Mouse (Mus musculus): Measurements from ENCODE around the gene Olfr806. TPM values are rescaled to one million over a fixed set of nuclear protein-coding genes. Genes with fewer than 3 reads are reported as not detected.

The Olfr806 gene
- total and polyA plus RNA-seq, 3 experiments = not detected

DNA sequence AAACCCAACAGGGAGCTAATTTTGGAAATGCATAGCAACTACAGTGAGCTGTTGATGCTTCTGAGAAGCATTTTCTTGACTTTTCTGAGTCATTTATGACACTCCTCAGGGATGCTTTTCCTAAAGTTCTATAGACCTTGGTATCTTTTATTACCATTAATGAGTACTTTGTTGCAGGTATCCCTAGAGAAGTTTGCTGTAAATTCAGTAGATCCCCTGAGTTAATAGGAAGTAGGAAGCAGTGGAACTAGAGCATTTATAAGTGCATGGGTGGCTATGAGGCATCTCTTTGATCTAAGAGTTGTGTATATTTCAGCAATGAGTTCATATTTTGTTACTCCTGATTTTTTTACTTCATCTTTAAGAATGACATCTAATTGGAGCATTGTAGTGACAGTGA is 38.8 kb downstream of the Olfr806 start, which contains the start of gene Olfr804:
Gene Olfr804 (plus strand): TSS at position 301 of the 400 bp plus-strand sequence.
- Histone ChIP-seq H3K79me2 (replicated peaks; ENCODE audit: control insufficient read depth, insufficient read depth, low read length) (no peaks in the 10 kb centered on the region), H3K27ac (no peak within 1 kb of the TSS), H3K36me3 (ENCODE audit: control insufficient read depth, insufficient read depth, low read length) (no peaks in the 10 kb centered on the region), H3K27me3 (ENCODE audit: control insufficient read depth, insufficient read depth, low read length) (no peaks in the 10 kb centered on the region), H3K4me3 (no peak within 1 kb of the TSS), H3K4me1 (ENCODE audit: control insufficient read depth, insufficient read depth, low read length) (no peaks in the 10 kb centered on the region), H3K9ac (ENCODE audit: low read depth, low read length) (no peak within 1 kb of the TSS)
- no peak for DNase-seq
- intact Hi-C loops (cut with DNase I) = no loop called here
- TF ChIP-seq POLR2A (IDR thresholded peaks at IDR 0.05; ENCODE audit: insufficient read depth, low read depth, low read length) = no peak
- TF ChIP-seq CTCF (IDR thresholded peaks at IDR 0.05) = no peak
- TF ChIP-seq EP300 (IDR thresholded peaks at IDR 0.05; ENCODE audit: insufficient read depth, low read depth, low read length) = no peak

DNA sequence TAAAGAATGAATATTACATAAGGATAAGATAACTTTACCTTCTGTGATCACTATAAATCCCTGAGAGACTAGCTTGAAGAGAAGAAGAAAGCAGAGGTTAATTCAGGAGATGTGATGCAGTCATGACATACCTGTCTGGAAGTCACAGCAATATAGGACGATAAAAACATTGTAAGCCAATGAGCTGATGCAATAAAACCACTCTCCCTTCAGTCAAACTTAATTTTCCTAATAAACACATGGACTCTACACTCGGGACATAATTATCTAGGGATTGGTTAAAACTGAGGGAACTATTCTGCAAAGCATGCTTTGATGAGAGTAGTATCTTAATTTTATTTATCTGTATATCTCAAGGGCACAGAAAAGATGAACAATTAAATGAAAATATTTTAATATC is 47.5 kb downstream of the Olfr806 start, which contains the start of gene Olfr803:
Gene Olfr803 (minus strand): TSS at position 101 of the 400 bp plus-strand sequence.
- WGBS = 64% methylated on average over 2 of the region's 2 CpGs

DNA sequence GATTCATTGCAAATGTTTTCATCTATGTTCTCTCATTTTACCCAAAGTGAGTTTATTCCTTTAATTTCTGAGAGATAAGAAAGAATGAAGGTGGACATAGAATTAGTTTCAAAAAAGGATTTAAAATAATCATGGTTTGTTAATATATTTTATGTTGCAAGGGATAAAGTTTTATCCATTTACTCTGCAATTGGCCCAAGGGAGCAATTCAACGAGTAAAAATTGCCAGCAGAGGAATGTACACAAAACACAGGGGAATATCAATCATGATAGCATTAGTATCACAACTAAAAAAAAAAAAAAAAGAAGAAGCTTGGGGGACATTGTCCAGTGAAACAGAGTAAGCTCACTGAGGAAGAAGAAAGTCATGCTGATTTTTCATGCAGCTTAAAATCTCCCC is 53.7 kb downstream of the Olfr806 start, which contains the start of gene Olfr802:
Gene Olfr802 (minus strand): TSS at position 101 of the 400 bp plus-strand sequence.
- Histone ChIP-seq H3K9ac (ENCODE audit: low read depth, low read length) (no peak within 1 kb of the TSS), H3K27ac (no peak within 1 kb of the TSS), H3K36me3 (ENCODE audit: control insufficient read depth, insufficient read depth, low read length) (no peaks in the 10 kb centered on the region), H3K79me2 (replicated peaks; ENCODE audit: control insufficient read depth, insufficient read depth, low read length) (no peaks in the 10 kb centered on the region), H3K4me1 (ENCODE audit: control insufficient read depth, insufficient read depth, low read length) (no peaks in the 10 kb centered on the region), H3K4me3 (no peak within 1 kb of the TSS), H3K27me3 (ENCODE audit: control insufficient read depth, insufficient read depth, low read length) (no peaks in the 10 kb centered on the region)
- WGBS = 39% methylated on average over 1 of the region's 1 CpGs
- intact Hi-C loops (cut with DNase I) = no loop called here
- no peak for DNase-seq
- TF ChIP-seq CTCF (IDR thresholded peaks at IDR 0.05) = no peak
- no peak for TF ChIP-seq EP300 (IDR thresholded peaks at IDR 0.05; ENCODE audit: insufficient read depth, low read depth, low read length)
- TF ChIP-seq POLR2A (IDR thresholded peaks at IDR 0.05; ENCODE audit: insufficient read depth, low read depth, low read length) = no peak

More for the DNA sequence above, 47.5 kb downstream of the Olfr806 start, which contains the start of gene Olfr803:
- Histone ChIP-seq H3K27me3 (ENCODE audit: control insufficient read depth, insufficient read depth, low read length) (no peaks in the 10 kb centered on the region), H3K36me3 (ENCODE audit: control insufficient read depth, insufficient read depth, low read length) (no peaks in the 10 kb centered on the region), H3K9ac (ENCODE audit: low read depth, low read length) (no peak within 1 kb of the TSS), H3K4me1 (ENCODE audit: control insufficient read depth, insufficient read depth, low read length) (no peaks in the 10 kb centered on the region), H3K4me3 (no peak within 1 kb of the TSS), H3K27ac (no peak within 1 kb of the TSS), H3K79me2 (replicated peaks; ENCODE audit: control insufficient read depth, insufficient read depth, low read length) (no peaks in the 10 kb centered on the region)
- intact Hi-C loops (cut with DNase I) = no loop called here
- no peak for DNase-seq
- no peak for TF ChIP-seq CTCF (IDR thresholded peaks at IDR 0.05)
- TF ChIP-seq EP300 (IDR thresholded peaks at IDR 0.05; ENCODE audit: insufficient read depth, low read depth, low read length) = no peak
- TF ChIP-seq POLR2A (IDR thresholded peaks at IDR 0.05; ENCODE audit: insufficient read depth, low read depth, low read length) = no peak

Small RNAs within 50 kb of the gene (microRNA-seq; reads per million reads assigned to microRNA genes)
- 0 reads per million in 2 experiments for gene Gm24485

Other genes with a start within 250 kb of the Olfr806 start
- gene Olfr790, start 243.4 kb downstream of the Olfr806 start, total RNA-seq (2021) = not detected
- gene Olfr790, start 243.4 kb downstream of the Olfr806 start, polyA plus RNA-seq (2012; rRNA removed) = not detected in 2 replicates
- not detected for gene Olfr791, start 220.1 kb downstream of the Olfr806 start, total RNA-seq (2021)
- not detected in 2 replicates for gene Olfr791, start 220.1 kb downstream of the Olfr806 start, polyA plus RNA-seq (2012; rRNA removed)
- gene Olfr792, start 202.8 kb downstream of the Olfr806 start, total RNA-seq (2021) = not detected
- gene Olfr792, start 202.8 kb downstream of the Olfr806 start, polyA plus RNA-seq (2012; rRNA removed) = not detected in 2 replicates
- gene Olfr794, start 174.3 kb downstream of the Olfr806 start, total RNA-seq (2021) = not detected
- gene Olfr794, start 174.3 kb downstream of the Olfr806 start, polyA plus RNA-seq (2012; rRNA removed) = not detected in 2 replicates
- not detected for gene Olfr796, start 129.4 kb downstream of the Olfr806 start, total RNA-seq (2021)
- gene Olfr796, start 129.4 kb downstream of the Olfr806 start, polyA plus RNA-seq (2012; rRNA removed) = not detected in 2 replicates
- gene Olfr798, start 114.0 kb downstream of the Olfr806 start, total RNA-seq (2021) = not detected
- gene Olfr798, start 114.0 kb downstream of the Olfr806 start, polyA plus RNA-seq (2012; rRNA removed) = not detected in 2 replicates
- gene Olfr799, start 104.4 kb downstream of the Olfr806 start, total RNA-seq (2021) = not detected
- gene Olfr799, start 104.4 kb downstream of the Olfr806 start, polyA plus RNA-seq (2012; rRNA removed) = not detected in 2 replicates
- not detected for gene Olfr800, start 84.2 kb downstream of the Olfr806 start, total RNA-seq (2021)
- not detected in 2 replicates for gene Olfr800, start 84.2 kb downstream of the Olfr806 start, polyA plus RNA-seq (2012; rRNA removed)
- not detected for gene Olfr801, start 68.1 kb downstream of the Olfr806 start, total RNA-seq (2021)
- not detected in 2 replicates for gene Olfr801, start 68.1 kb downstream of the Olfr806 start, polyA plus RNA-seq (2012; rRNA removed)
- gene Olfr802, start 53.8 kb downstream of the Olfr806 start, total RNA-seq (2021) = not detected
- gene Olfr802, start 53.8 kb downstream of the Olfr806 start, polyA plus RNA-seq (2012; rRNA removed) = not detected in 2 replicates
- not detected for gene Olfr803, start 47.6 kb downstream of the Olfr806 start, total RNA-seq (2021)
- not detected in 2 replicates for gene Olfr803, start 47.6 kb downstream of the Olfr806 start, polyA plus RNA-seq (2012; rRNA removed)
- not detected for gene Olfr804, start 38.7 kb downstream of the Olfr806 start, total RNA-seq (2021)
- not detected in 2 replicates for gene Olfr804, start 38.7 kb downstream of the Olfr806 start, polyA plus RNA-seq (2012; rRNA removed)
- not detected for gene Olfr805, start 12.5 kb downstream of the Olfr806 start, total RNA-seq (2021)
- not detected in 2 replicates for gene Olfr805, start 12.5 kb downstream of the Olfr806 start, polyA plus RNA-seq (2012; rRNA removed)
- gene Olfr807, start 15.9 kb upstream of the Olfr806 start, total RNA-seq (2021) = not detected
- gene Olfr807, start 15.9 kb upstream of the Olfr806 start, polyA plus RNA-seq (2012; rRNA removed) = not detected in 2 replicates
- not detected for gene Olfr808, start 23.6 kb upstream of the Olfr806 start, total RNA-seq (2021)
- not detected in 2 replicates for gene Olfr808, start 23.6 kb upstream of the Olfr806 start, polyA plus RNA-seq (2012; rRNA removed)
- gene Olfr809, start 32.7 kb upstream of the Olfr806 start, total RNA-seq (2021) = not detected
- not detected in 2 replicates for gene Olfr809, start 32.7 kb upstream of the Olfr806 start, polyA plus RNA-seq (2012; rRNA removed)
- gene Olfr810, start 53.0 kb upstream of the Olfr806 start, total RNA-seq (2021) = not detected
- not detected in 2 replicates for gene Olfr810, start 53.0 kb upstream of the Olfr806 start, polyA plus RNA-seq (2012; rRNA removed)
- gene Olfr811, start 62.5 kb upstream of the Olfr806 start, total RNA-seq (2021) = not detected
- not detected in 2 replicates for gene Olfr811, start 62.5 kb upstream of the Olfr806 start, polyA plus RNA-seq (2012; rRNA removed)
- gene Olfr812, start 104.2 kb upstream of the Olfr806 start, total RNA-seq (2021) = not detected
- gene Olfr812, start 104.2 kb upstream of the Olfr806 start, polyA plus RNA-seq (2012; rRNA removed) = not detected in 2 replicates
- gene Olfr813, start 113.4 kb upstream of the Olfr806 start, total RNA-seq (2021) = not detected
- not detected in 2 replicates for gene Olfr813, start 113.4 kb upstream of the Olfr806 start, polyA plus RNA-seq (2012; rRNA removed)
- gene Olfr814, start 137.9 kb upstream of the Olfr806 start, total RNA-seq (2021) = not detected
- not detected in 2 replicates for gene Olfr814, start 137.9 kb upstream of the Olfr806 start, polyA plus RNA-seq (2012; rRNA removed)
- not detected for gene Olfr815, start 163.9 kb upstream of the Olfr806 start, total RNA-seq (2021)
- not detected in 2 replicates for gene Olfr815, start 163.9 kb upstream of the Olfr806 start, polyA plus RNA-seq (2012; rRNA removed)
- gene Olfr816, start 173.7 kb upstream of the Olfr806 start, total RNA-seq (2021) = not detected
- not detected in 2 replicates for gene Olfr816, start 173.7 kb upstream of the Olfr806 start, polyA plus RNA-seq (2012; rRNA removed)
- gene Olfr818, start 207.2 kb upstream of the Olfr806 start, total RNA-seq (2021) = not detected
- gene Olfr818, start 207.2 kb upstream of the Olfr806 start, polyA plus RNA-seq (2012; rRNA removed) = not detected in 2 replicates
- not detected for gene Olfr819, start 225.3 kb upstream of the Olfr806 start, total RNA-seq (2021)
- gene Olfr819, start 225.3 kb upstream of the Olfr806 start, polyA plus RNA-seq (2012; rRNA removed) = not detected in 2 replicates
- gene Olfr247, start 234.2 kb upstream of the Olfr806 start, total RNA-seq (2021) = not detected
- not detected in 2 replicates for gene Olfr247, start 234.2 kb upstream of the Olfr806 start, polyA plus RNA-seq (2012; rRNA removed)
- gene Gm10310, start 243.1 kb upstream of the Olfr806 start, total RNA-seq (2021) = not detected
- gene Gm10310, start 243.1 kb upstream of the Olfr806 start, polyA plus RNA-seq (2012; rRNA removed) = not detected in 2 replicates